Mouse (Mus musculus) kidney, postnatal 0 days (tissue): ENCODE measurements around the gene Ptgdr2. TPM values are rescaled to one million over a fixed set of nuclear protein-coding genes. Genes with fewer than 3 reads are reported as not detected.

Experiments used
- ATAC-seq: fragments of 200-750 bp; cut with Nextera tagmentation; replicated peaks from 2 replicates; pipeline ENCODE4 v1.8.0; 2017; ENCODE audit warnings: low read depth, moderate number of reproducible peaks, moderate TSS enrichment, moderate library complexity; ENCODE audit not compliant: low FRiP score
- DNase-seq: peaks from one replicate; pipeline ENCODE4 v3.0.0-alpha.2; 2016; ENCODE audit warnings: low spot score
- H3K27ac ChIP-seq: fragments of 300-500 bp; sonication (generic); 2 replicates; pipeline ENCODE4 v1.5.1; 2014; ENCODE audit warnings: mild to moderate bottlenecking
- H3K27me3 ChIP-seq: fragments of 300-500 bp; sonication (generic); 2 replicates; pipeline ENCODE4 v1.6.1; 2014; ENCODE audit warnings: low read length, mixed read lengths; ENCODE audit not compliant: insufficient read depth
- H3K36me3 ChIP-seq: fragments of 300-500 bp; sonication (generic); 2 replicates; pipeline ENCODE4 v1.6.1; 2014; ENCODE audit warnings: low read length, mixed read lengths; ENCODE audit not compliant: insufficient read depth
- H3K4me1 ChIP-seq: fragments of 300-500 bp; sonication (generic); replicated peaks from 2 replicates; pipeline ENCODE4 v1.6.1; 2014; ENCODE audit warnings: antibody characterized with exemption, low read length, mixed read lengths; ENCODE audit not compliant: insufficient read depth
- H3K4me2 ChIP-seq: fragments of 300-500 bp; sonication (generic); 2 replicates; pipeline ENCODE4 v1.6.1; 2014; ENCODE audit warnings: mild to moderate bottlenecking, low read length, moderate library complexity, mixed read lengths
- H3K4me3 ChIP-seq: fragments of 300-500 bp; sonication (generic); replicated peaks from 2 replicates; pipeline ENCODE4 v1.5.1; 2014; ENCODE audit warnings: low read depth, low read length
- H3K9ac ChIP-seq: fragments of 300-500 bp; sonication (generic); 2 replicates; pipeline ENCODE4 v1.6.1; 2014; ENCODE audit warnings: low read depth, low read length
- H3K9me3 ChIP-seq: fragments of 300-500 bp; sonication (generic); replicated peaks from 2 replicates; pipeline ENCODE4 v1.6.1; 2016; ENCODE audit warnings: low read length, inconsistent platforms, mixed read lengths
- CTCF ChIP-seq: IDR thresholded peaks from 2 replicates; pipeline ENCODE4 v1.5.1; 2016; ENCODE audit warnings: antibody characterized with exemption, low read depth, mild to moderate bottlenecking, moderate library complexity
- WGBS: fragments of 180-500 bp; shearing (Covaris S2); extraction: QIAGEN DNeasy Blood & Tissue Kit; methylation state at CpG from one replicate; pipeline ENCODE4 v1.1.7; 2014; 5-methylcytosine and 5-hydroxymethylcytosine counted together
- polyA plus RNA-seq: library from polyadenylated mRNA; unstranded; fragments of >200 nt; fragmentation: Nextera tagmentation; extraction: Ambion mirVana; gene quantifications from 2 replicates; pipeline ENCODE4 v1.2.1, GENCODE M21; 2015

Ptgdr2 gene
- polyA plus RNA-seq, 1 experiment from 2014 or later = not detected

GRCm38 (mm10) chr19:10921058-10921457 lies 15.9 kb upstream of the Ptgdr2 start:
- no peaks in the 10 kb centered on the region for H3K36me3 ChIP-seq
- H3K27me3 ChIP-seq = no peaks in the 10 kb centered on the region
- no peak overlapping the region for H3K27ac ChIP-seq
- no peak overlapping the region for H3K4me3 ChIP-seq
- 0 out of 2 replicates have a peak, but pooled peaks cover 3% of the 10 kb centered on the region for H3K4me1 ChIP-seq
- no peak for TF ChIP-seq CTCF
- DNase-seq (no peak), ATAC-seq (no peak)
- H3K9ac ChIP-seq = no peak overlapping the region
- 77% methylated on average over 3 of the region's 3 CpGs for WGBS
- H3K4me2 ChIP-seq = no peak overlapping the region
- H3K9me3 ChIP-seq = no peaks in the 10 kb centered on the region

- ATAC-seq = no peak
- TF ChIP-seq CTCF = no peak
- H3K36me3 ChIP-seq = no peaks in the 10 kb centered on the region
- no peaks in the 10 kb centered on the region for H3K9me3 ChIP-seq
- 19% methylated on average over 4 of the region's 4 CpGs for WGBS
- H3K27ac ChIP-seq = peak overlapping the region; percentile 25; the same call in 1 of the 2 replicates
- H3K27me3 ChIP-seq = no peaks in the 10 kb centered on the region
- DNase-seq = no peak
- no peak overlapping the region for H3K9ac ChIP-seq
- H3K4me3 ChIP-seq = no peak overlapping the region
- H3K4me2 ChIP-seq = no peak overlapping the region
- H3K4me1 ChIP-seq = 0 out of 2 replicates have a peak, but pooled peaks cover 3% of the 10 kb centered on the region
Observed at GRCm38 (mm10) chr19:10924220-10924619, 12.7 kb upstream of the Ptgdr2 start.

DNA sequence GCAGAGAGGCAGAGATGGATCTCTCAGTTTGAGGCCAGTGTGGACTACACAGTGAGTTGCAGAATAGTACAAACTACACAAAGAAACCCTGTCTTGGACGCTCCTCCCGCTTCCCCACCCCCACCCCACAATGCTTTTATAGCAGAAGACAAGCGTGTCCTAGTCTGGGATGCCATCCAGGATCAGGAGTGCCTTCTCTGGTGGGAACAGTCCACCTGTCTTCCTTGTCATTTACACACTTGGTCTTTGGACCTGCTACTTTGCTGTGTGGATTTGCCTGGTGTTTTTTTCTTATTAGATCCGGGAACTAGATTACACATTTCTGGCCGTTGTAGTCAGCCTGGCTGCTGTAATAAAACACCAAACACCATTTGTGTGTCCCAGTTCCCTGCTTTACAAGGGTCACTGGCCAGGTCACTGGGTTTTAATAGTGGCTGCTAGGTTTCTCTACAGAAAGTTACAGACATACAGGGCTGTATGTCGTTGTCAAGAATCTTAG lies 10.8 kb upstream of the Ptgdr2 start:
- TF ChIP-seq CTCF = no peak
- H3K36me3 ChIP-seq = no peaks in the 10 kb centered on the region
- DNase-seq (peak; percentile 52), ATAC-seq (peak; percentile 71; the same call in 1 of the 2 replicates)
- 0 out of 2 replicates have a peak, but pooled peaks cover 3% of the 10 kb centered on the region for H3K4me1 ChIP-seq
- no peak overlapping the region for H3K4me3 ChIP-seq
- 12% methylated on average over 6 of the region's 6 CpGs for WGBS
- no peak overlapping the region for H3K4me2 ChIP-seq
- no peak overlapping the region for H3K9ac ChIP-seq
- peak overlapping the region; percentile 70 for H3K27ac ChIP-seq
- no peaks in the 10 kb centered on the region for H3K27me3 ChIP-seq
- no peaks in the 10 kb centered on the region for H3K9me3 ChIP-seq

- WGBS = 31% methylated on average over 4 of the region's 4 CpGs
- no peak for TF ChIP-seq CTCF
- Histone ChIP-seq H3K27me3 (no peaks in the 10 kb centered on the region), H3K9ac (no peak overlapping the region), H3K9me3 (no peaks in the 10 kb centered on the region), H3K4me2 (no peak overlapping the region), H3K36me3 (no peaks in the 10 kb centered on the region), H3K4me3 (no peak overlapping the region), H3K4me1 (0 out of 2 replicates have a peak, but pooled peaks cover 3% of the 10 kb centered on the region), H3K27ac (peak overlapping the region; percentile 70)
- no peak for DNase-seq
- no peak for ATAC-seq
Observed at GRCm38 (mm10) chr19:10926666-10927065, 10.3 kb upstream of the Ptgdr2 start.

DNA sequence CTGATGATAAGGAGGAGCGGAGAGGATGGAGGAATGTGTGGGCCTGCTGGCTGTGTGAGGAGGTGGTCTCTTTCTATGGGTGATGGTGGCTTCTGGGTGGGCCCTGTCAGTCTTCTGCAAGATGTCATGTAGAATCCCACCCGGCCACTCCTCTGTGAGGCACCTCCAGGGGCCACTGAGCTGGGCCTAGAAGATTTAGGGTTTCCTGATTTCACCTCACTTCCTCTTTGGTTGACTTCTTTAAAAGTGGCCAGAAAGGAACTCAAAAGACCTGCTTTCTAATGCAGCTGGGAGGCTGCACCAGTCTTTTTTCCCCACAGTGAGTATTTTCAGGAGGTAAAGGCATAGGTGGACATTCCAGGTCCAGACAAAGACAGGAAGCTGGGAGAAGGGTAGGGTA lies 6.3 kb upstream of the Ptgdr2 start:
- Histone ChIP-seq H3K9ac (no peak overlapping the region), H3K27me3 (no peaks in the 10 kb centered on the region), H3K4me2 (no peak overlapping the region), H3K4me1 (no peaks in the 10 kb centered on the region), H3K36me3 (no peaks in the 10 kb centered on the region), H3K27ac (no peak overlapping the region), H3K9me3 (no peaks in the 10 kb centered on the region), H3K4me3 (no peak overlapping the region)
- DNase-seq (no peak), ATAC-seq (no peak)
- 84% methylated on average over 2 of the region's 2 CpGs for WGBS
- no peak for TF ChIP-seq CTCF

DNA sequence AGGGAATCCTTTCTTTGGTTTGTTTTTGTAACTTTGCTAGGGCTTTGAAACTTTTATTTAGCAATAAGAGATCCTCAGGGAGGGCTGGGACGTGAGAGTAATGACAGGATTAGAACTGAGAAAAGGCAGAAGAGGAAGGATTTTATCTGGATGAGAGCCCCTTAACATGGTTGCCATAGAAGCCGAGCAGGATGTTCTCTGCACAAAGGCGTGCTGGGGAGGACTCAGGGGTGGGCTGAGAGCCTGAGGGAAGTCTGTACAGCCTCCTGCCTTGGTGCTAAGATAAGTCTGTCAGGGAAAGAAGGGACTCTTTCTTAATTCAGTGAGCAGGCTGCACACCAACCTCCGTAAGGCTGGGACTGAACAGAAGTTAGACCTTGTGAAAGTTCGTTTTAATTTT lies 1.9 kb upstream of the Ptgdr2 start:
- H3K27ac ChIP-seq = no peak overlapping the region
- TF ChIP-seq CTCF = no peak
- no peaks in the 10 kb centered on the region for H3K27me3 ChIP-seq
- H3K9me3 ChIP-seq = no peaks in the 10 kb centered on the region
- no peak overlapping the region for H3K9ac ChIP-seq
- 55% methylated on average over 5 of the region's 5 CpGs for WGBS
- no peak for ATAC-seq
- H3K36me3 ChIP-seq = no peaks in the 10 kb centered on the region
- DNase-seq = no peak
- no peak overlapping the region for H3K4me2 ChIP-seq
- H3K4me3 ChIP-seq = no peak overlapping the region
- no peaks in the 10 kb centered on the region for H3K4me1 ChIP-seq

GRCm38 (mm10) chr19:10936077-10936476 lies 883 bp upstream of the Ptgdr2 start:
- peak; percentile 27; the same call in 1 of the 2 replicates for TF ChIP-seq CTCF
- 87% methylated on average over 5 of the region's 5 CpGs for WGBS
- Histone ChIP-seq H3K27me3 (no peaks in the 10 kb centered on the region), H3K4me1 (peaks cover 10% of the 10 kb centered on the region), H3K27ac (no peak overlapping the region), H3K9me3 (no peaks in the 10 kb centered on the region), H3K4me2 (no peak overlapping the region), H3K36me3 (no peaks in the 10 kb centered on the region), H3K9ac (no peak overlapping the region), H3K4me3 (no peak overlapping the region)
- DNase-seq (no peak), ATAC-seq (no peak)
